Mouse (Mus musculus): ENCODE measurements around the gene Khdrbs1. TPM values are rescaled to one million over a fixed set of nuclear protein-coding genes. Genes with fewer than 3 reads are reported as not detected.
"Not testable (repeated sequence)": the region's sequence is repeated elsewhere in the genome, so short reads cannot be mapped to it uniquely, and the experiment has no call there.

Khdrbs1 gene
- polyA plus RNA-seq, 1 experiment, result 6.3 TPM

- H3K4me1 ChIP-seq (ENCODE audit: control insufficient read depth), result no peaks in the 10 kb centered on the region
- H3K4me3 ChIP-seq (replicated peaks), result no peak overlapping the region
- H3K27me3 ChIP-seq (ENCODE audit: control insufficient read depth), result no peaks in the 10 kb centered on the region
- TF ChIP-seq GATA1 (IDR thresholded peaks at IDR 0.05; ENCODE audit: low read length) (no peak), TAL1 (IDR thresholded peaks at IDR 0.05; ENCODE audit: low read length) (no peak)
- no peaks in the 10 kb centered on the region for H3K9me3 ChIP-seq (ENCODE audit: control insufficient read depth, low read length)
- H3K36me3 ChIP-seq (ENCODE audit: control insufficient read depth), result no peaks in the 10 kb centered on the region
These were observed 8.3 kb upstream of the Khdrbs1 start for GRCm38 (mm10) chr4:129750430-129750829.

GRCm38 (mm10) chr4:129746591-129746990 lies 4.5 kb upstream of the Khdrbs1 start:
- Histone ChIP-seq H3K4me3 (replicated peaks) (no peak overlapping the region), H3K9me3 (ENCODE audit: control insufficient read depth, low read length) (no peaks in the 10 kb centered on the region), H3K27me3 (ENCODE audit: control insufficient read depth) (no peaks in the 10 kb centered on the region), H3K4me1 (ENCODE audit: control insufficient read depth) (peaks cover 16% of the 10 kb centered on the region), H3K36me3 (ENCODE audit: control insufficient read depth) (no peaks in the 10 kb centered on the region)
- TF ChIP-seq GATA1 (IDR thresholded peaks at IDR 0.05; ENCODE audit: low read length) (no peak), TAL1 (IDR thresholded peaks at IDR 0.05; ENCODE audit: low read length) (no peak)

GRCm38 (mm10) chr4:129746106-129746505 lies 4.0 kb upstream of the Khdrbs1 start:
- H3K4me3 ChIP-seq (replicated peaks), result no peak overlapping the region
- H3K36me3 ChIP-seq (ENCODE audit: control insufficient read depth), result no peaks in the 10 kb centered on the region
- no peaks in the 10 kb centered on the region for H3K27me3 ChIP-seq (ENCODE audit: control insufficient read depth)
- H3K9me3 ChIP-seq (ENCODE audit: control insufficient read depth, low read length), result no peaks in the 10 kb centered on the region
- TF ChIP-seq TAL1 (IDR thresholded peaks at IDR 0.05; ENCODE audit: low read length), result no peak
- TF ChIP-seq GATA1 (IDR thresholded peaks at IDR 0.05; ENCODE audit: low read length), result no peak
- H3K4me1 ChIP-seq (ENCODE audit: control insufficient read depth), result peaks cover 16% of the 10 kb centered on the region

GRCm38 (mm10) chr4:129743494-129743893 lies 1.4 kb upstream of the Khdrbs1 start:
- TF ChIP-seq GATA1 (IDR thresholded peaks at IDR 0.05; ENCODE audit: low read length) (no peak), TAL1 (IDR thresholded peaks at IDR 0.05; ENCODE audit: low read length) (no peak)
- H3K27me3 ChIP-seq (ENCODE audit: control insufficient read depth), result no peaks in the 10 kb centered on the region
- H3K4me3 ChIP-seq (replicated peaks), result peak overlapping the region; percentile 100
- H3K9me3 ChIP-seq (ENCODE audit: control insufficient read depth, low read length), result no peaks in the 10 kb centered on the region
- peaks cover 32% of the 10 kb centered on the region for H3K4me1 ChIP-seq (ENCODE audit: control insufficient read depth)
- H3K36me3 ChIP-seq (ENCODE audit: control insufficient read depth), result no peaks in the 10 kb centered on the region; the same call in 1 of the 2 replicates

- Histone ChIP-seq H3K4me1 (ENCODE audit: control insufficient read depth) (peaks cover 32% of the 10 kb centered on the region), H3K36me3 (ENCODE audit: control insufficient read depth) (peaks cover 1% of the 10 kb centered on the region), H3K27me3 (ENCODE audit: control insufficient read depth) (no peaks in the 10 kb centered on the region), H3K4me3 (replicated peaks) (peak overlapping the region; percentile 100), H3K9me3 (ENCODE audit: control insufficient read depth, low read length) (no peaks in the 10 kb centered on the region)
- TF ChIP-seq GATA1 (IDR thresholded peaks at IDR 0.05; ENCODE audit: low read length), result no peak
- no peak for TF ChIP-seq TAL1 (IDR thresholded peaks at IDR 0.05; ENCODE audit: low read length)
These were observed 897 bp upstream of the Khdrbs1 start for GRCm38 (mm10) chr4:129743010-129743390.

- TF ChIP-seq TAL1 (IDR thresholded peaks at IDR 0.05; ENCODE audit: low read length) (no peak), GATA1 (IDR thresholded peaks at IDR 0.05; ENCODE audit: low read length) (no peak)
- H3K9me3 ChIP-seq (ENCODE audit: control insufficient read depth, low read length), result no peaks in the 10 kb centered on the region
- peaks cover 34% of the 10 kb centered on the region for H3K4me1 ChIP-seq (ENCODE audit: control insufficient read depth)
- no peaks in the 10 kb centered on the region for H3K27me3 ChIP-seq (ENCODE audit: control insufficient read depth)
- peaks cover 8% of the 10 kb centered on the region for H3K36me3 ChIP-seq (ENCODE audit: control insufficient read depth)
- peak overlapping the region; percentile 100 for H3K4me3 ChIP-seq (replicated peaks)
These were observed 200 bp downstream of the Khdrbs1 start for GRCm38 (mm10) chr4:129741974-129742231.

GRCm38 (mm10) chr4:129741251-129741973 lies 691 bp downstream of the Khdrbs1 start:
- H3K27me3 ChIP-seq (ENCODE audit: control insufficient read depth), result no peaks in the 10 kb centered on the region

GRCm38 (mm10) chr4:129739111-129739645 lies 2.9 kb downstream of the Khdrbs1 start:
- no peaks in the 10 kb centered on the region for H3K27me3 ChIP-seq (ENCODE audit: control insufficient read depth)
- no peaks in the 10 kb centered on the region for H3K9me3 ChIP-seq (ENCODE audit: control insufficient read depth, low read length)
- TF ChIP-seq TAL1 (IDR thresholded peaks at IDR 0.05; ENCODE audit: low read length), result no peak
- no peak for TF ChIP-seq GATA1 (IDR thresholded peaks at IDR 0.05; ENCODE audit: low read length)
- H3K4me3 ChIP-seq (replicated peaks), result no peak overlapping the region
- H3K36me3 ChIP-seq (ENCODE audit: control insufficient read depth), result peaks cover 18% of the 10 kb centered on the region
- H3K4me1 ChIP-seq (ENCODE audit: control insufficient read depth), result peaks cover 39% of the 10 kb centered on the region

More at GRCm38 (mm10) chr4:129741251-129741973, 691 bp downstream of the Khdrbs1 start:
- peaks cover 34% of the 10 kb centered on the region for H3K4me1 ChIP-seq (ENCODE audit: control insufficient read depth)
- peak overlapping the region; percentile 100 for H3K4me3 ChIP-seq (replicated peaks)
- H3K36me3 ChIP-seq (ENCODE audit: control insufficient read depth), result peaks cover 8% of the 10 kb centered on the region
- no peaks in the 10 kb centered on the region for H3K9me3 ChIP-seq (ENCODE audit: control insufficient read depth, low read length)
- TF ChIP-seq TAL1 (IDR thresholded peaks at IDR 0.05; ENCODE audit: low read length) (no peak), GATA1 (IDR thresholded peaks at IDR 0.05; ENCODE audit: low read length) (no peak)

- H3K27me3 ChIP-seq (ENCODE audit: control insufficient read depth), result no peaks in the 10 kb centered on the region
- H3K9me3 ChIP-seq (ENCODE audit: control insufficient read depth, low read length), result no peaks in the 10 kb centered on the region
- H3K36me3 ChIP-seq (ENCODE audit: control insufficient read depth), result peaks cover 18% of the 10 kb centered on the region
- TF ChIP-seq TAL1 (IDR thresholded peaks at IDR 0.05; ENCODE audit: low read length) (no peak), GATA1 (IDR thresholded peaks at IDR 0.05; ENCODE audit: low read length) (no peak)
- no peak overlapping the region for H3K4me3 ChIP-seq (replicated peaks)
- peaks cover 34% of the 10 kb centered on the region for H3K4me1 ChIP-seq (ENCODE audit: control insufficient read depth)
These were observed 5.9 kb downstream of the Khdrbs1 start for GRCm38 (mm10) chr4:129736173-129736572.

GRCm38 (mm10) chr4:129735485-129735884 lies 6.6 kb downstream of the Khdrbs1 start:
- H3K4me3 ChIP-seq (replicated peaks); H3K9me3 ChIP-seq (ENCODE audit: control insufficient read depth, low read length); H3K27me3 ChIP-seq (ENCODE audit: control insufficient read depth): not testable (repeated sequence)
- H3K36me3 ChIP-seq (ENCODE audit: control insufficient read depth), result peaks cover 18% of the 10 kb centered on the region
- H3K4me1 ChIP-seq (ENCODE audit: control insufficient read depth), result peaks cover 28% of the 10 kb centered on the region

Measured in erythroblast, embryonic 14.5 days (primary cell).